Mouse (Mus musculus) adrenal gland, postnatal 4 days (tissue): Measurements from ENCODE around the gene Kctd19. TPM values are rescaled to one million over a fixed set of nuclear protein-coding genes. Genes with fewer than 3 reads are reported as not detected.

Experiments
- DNase-seq, 2 experiments: peaks; one replicate each; pipeline ENCODE4 v3.0.0; 2021 to 2022; ENCODE audit warnings: low spot score in 2 of 2, mixed read lengths in 2 of 2
- total RNA-seq, 2 experiments: library from RNA; stranded (reverse); gene quantifications; 2 replicates each; pipeline ENCODE4 v1.2.3; 2021

The Kctd19 gene
- total RNA-seq, 2 experiments from 2014 or later, result not detected

- DNase-seq, result no peak
These were observed 51.3 kb downstream of the Kctd19 start for GRCm38 (mm10) chr8:105361751-105362702.

- DNase-seq, result no peak
These were observed 53.7 kb downstream of the Kctd19 start for GRCm38 (mm10) chr8:105359646-105360045.

GRCm38 (mm10) chr8:105359208-105359607 is 54.1 kb downstream of the Kctd19 start:
- DNase-seq, result no peak

- DNase-seq, result no peak
These were observed 56.6 kb downstream of the Kctd19 start for GRCm38 (mm10) chr8:105356681-105357080.

- DNase-seq, result no peak
These were observed 57.9 kb downstream of the Kctd19 start for GRCm38 (mm10) chr8:105355179-105356024.

- no peak for DNase-seq
These were observed 58.8 kb downstream of the Kctd19 start for GRCm38 (mm10) chr8:105354549-105354948.

GRCm38 (mm10) chr8:105353583-105354135 is 59.6 kb downstream of the Kctd19 start:
- no peak for DNase-seq

- no peak for DNase-seq
These were observed 63.1 kb downstream of the Kctd19 start for GRCm38 (mm10) chr8:105350186-105350585.

GRCm38 (mm10) chr8:105349096-105349771 is 64.1 kb downstream of the Kctd19 start:
- DNase-seq, result no peak

- no peak for DNase-seq
These were observed 64.7 kb downstream of the Kctd19 start, which contains the start of gene Slc9a5 for GRCm38 (mm10) chr8:105348450-105349095. Slc9a5 (plus strand) TSS chr8:105348843.

GRCm38 (mm10) chr8:105347428-105348221 is 65.7 kb downstream of the Kctd19 start, which contains the start of gene Fhod1:
Fhod1 (minus strand) TSS chr8:105347953.
- peak; percentile 79 to 88 for DNase-seq

- no peak for DNase-seq
These were observed 66.5 kb downstream of the Kctd19 start for GRCm38 (mm10) chr8:105346611-105347427.

GRCm38 (mm10) chr8:105345061-105345975 is 68.0 kb downstream of the Kctd19 start:
- no peak for DNase-seq

GRCm38 (mm10) chr8:105343791-105344574 is 69.3 kb downstream of the Kctd19 start:
- DNase-seq, result no peak

- no peak for DNase-seq
These were observed 70.5 kb downstream of the Kctd19 start for GRCm38 (mm10) chr8:105342768-105343167.

- DNase-seq, result no peak
These were observed 71.9 kb downstream of the Kctd19 start for GRCm38 (mm10) chr8:105341399-105341798.
